Mouse (Mus musculus) forebrain, postnatal 0 days (tissue): Measurements from ENCODE around the gene Inpp5b. TPM values are rescaled to one million over a fixed set of nuclear protein-coding genes. Genes with fewer than 3 reads are reported as not detected.

Experiments used
- ATAC-seq: fragments of 200-750 bp; cut with Nextera tagmentation; 2 replicates; pipeline ENCODE4 v1.8.0; 2017; ENCODE audit warnings: mild to moderate bottlenecking, moderate library complexity
- DNase-seq: peaks from one replicate; pipeline ENCODE4 v3.0.0-alpha.2; 2015
- H3K27ac ChIP-seq: fragments of 300-500 bp; sonication (generic); 2 replicates; pipeline ENCODE4 v1.5.1; 2014; ENCODE audit warnings: low read depth, mild to moderate bottlenecking, antibody characterized with exemption, low read length, moderate library complexity, mixed read lengths
- H3K27me3 ChIP-seq: fragments of 300-500 bp; sonication (generic); 2 replicates; pipeline ENCODE4 v1.6.1; 2014; ENCODE audit warnings: mild to moderate bottlenecking, low read length, mixed read lengths; ENCODE audit not compliant: insufficient read depth
- H3K36me3 ChIP-seq: fragments of 300-500 bp; sonication (generic); 2 replicates; pipeline ENCODE4 v1.6.1; 2014; ENCODE audit warnings: mild to moderate bottlenecking, moderate library complexity; ENCODE audit not compliant: insufficient read depth
- H3K4me1 ChIP-seq: fragments of 300-500 bp; sonication (generic); 2 replicates; pipeline ENCODE4 v1.6.1; 2014; ENCODE audit warnings: antibody characterized with exemption; ENCODE audit not compliant: insufficient read depth
- H3K4me2 ChIP-seq: fragments of 300-500 bp; sonication (generic); 2 replicates; pipeline ENCODE4 v1.6.1; 2014; ENCODE audit warnings: low read depth, mild to moderate bottlenecking, moderate library complexity
- H3K4me3 ChIP-seq: fragments of 300-500 bp; sonication (generic); 2 replicates; pipeline ENCODE4 v1.5.1; 2014; ENCODE audit warnings: low read depth, low read length, mixed read lengths
- H3K9ac ChIP-seq: fragments of 300-500 bp; sonication (generic); 2 replicates; pipeline ENCODE4 v1.6.1; 2014; ENCODE audit warnings: mild to moderate bottlenecking
- H3K9me3 ChIP-seq: fragments of 300-500 bp; sonication (generic); 2 replicates; pipeline ENCODE4 v1.6.1; 2016; ENCODE audit warnings: low read length
- CTCF ChIP-seq: sonication (generic); IDR thresholded peaks from 2 replicates; pipeline ENCODE4 v1.5.1; 2016; ENCODE audit warnings: antibody characterized with exemption, control low read depth, low read depth
- WGBS: fragments of 180-500 bp; shearing (Covaris S2); extraction: QIAGEN DNeasy Blood & Tissue Kit; methylation state at CpG from one replicate; pipeline ENCODE4 v1.1.7; 2014; 5-methylcytosine and 5-hydroxymethylcytosine counted together
- polyA plus RNA-seq: library from polyadenylated mRNA; unstranded; fragments of >200 nt; fragmentation: Nextera tagmentation; extraction: Ambion mirVana; gene quantifications from 2 replicates; pipeline ENCODE4 v1.2.1, GENCODE M21; 2015
- total RNA-seq: library from RNA; depleted of rRNA; stranded (reverse); fragments of >200 nt; gene quantifications from 2 replicates; pipeline ENCODE4 v1.2.3, GENCODE M21; 2014

The Inpp5b gene
- total and polyA plus RNA-seq, 2 experiments from 2014 or later, result 11.2 to 21.7 TPM

GRCm38 (mm10) chr4:124700248-124700971 lies 41.2 kb upstream of the Inpp5b start, which contains the start of gene Fhl3:
TSS of gene Fhl3 (plus strand) at chr4:124700701.
- peak within 1 kb of the TSS; percentile 55 for H3K4me3 ChIP-seq
- WGBS, result under 1% methylated on average over 39 of the region's 59 CpGs

GRCm38 (mm10) chr4:124701052-124701845 lies 40.4 kb upstream of the Inpp5b start:
- Histone ChIP-seq H3K36me3 (no peaks in the 10 kb centered on the region), H3K4me3 (peak overlapping the region; percentile 55), H3K4me2 (peak overlapping the region; percentile 95), H3K4me1 (no peaks in the 10 kb centered on the region), H3K9ac (peak overlapping the region; percentile 51), H3K9me3 (no peaks in the 10 kb centered on the region), H3K27ac (no peak overlapping the region), H3K27me3 (no peaks in the 10 kb centered on the region; the same call in 1 of the 2 replicates)
- no peak for TF ChIP-seq CTCF
- 5% methylated on average over 22 of the region's 22 CpGs for WGBS
- DNase-seq, result peak; percentile 14
- peak; percentile 38 for ATAC-seq

More at GRCm38 (mm10) chr4:124700248-124700971, 41.2 kb upstream of the Inpp5b start, which contains the start of gene Fhl3:
- peak; percentile 13 for DNase-seq
- no peaks in the 10 kb centered on the region; the same call in 1 of the 2 replicates for H3K27me3 ChIP-seq
- H3K9ac ChIP-seq, result peak within 1 kb of the TSS; percentile 51
- peak; percentile 8; the same call in 1 of the 2 replicates for TF ChIP-seq CTCF
- ATAC-seq, result no peak
- H3K4me1 ChIP-seq, result no peaks in the 10 kb centered on the region
- no peaks in the 10 kb centered on the region for H3K9me3 ChIP-seq
- H3K4me2 ChIP-seq, result peak within 1 kb of the TSS; percentile 95
- H3K27ac ChIP-seq, result no peak within 1 kb of the TSS
- H3K36me3 ChIP-seq, result no peaks in the 10 kb centered on the region

GRCm38 (mm10) chr4:124701916-124702315 lies 39.7 kb upstream of the Inpp5b start:
- Histone ChIP-seq H3K4me1 (no peaks in the 10 kb centered on the region), H3K9ac (no peak overlapping the region), H3K4me2 (peak overlapping the region; percentile 95), H3K27me3 (no peaks in the 10 kb centered on the region; the same call in 1 of the 2 replicates), H3K27ac (no peak overlapping the region), H3K4me3 (no peak overlapping the region), H3K9me3 (no peaks in the 10 kb centered on the region), H3K36me3 (no peaks in the 10 kb centered on the region)
- 29% methylated on average over 3 of the region's 5 CpGs for WGBS
- DNase-seq (peak; percentile 50), ATAC-seq (peak; percentile 25; the same call in 1 of the 2 replicates)
- TF ChIP-seq CTCF, result no peak

GRCm38 (mm10) chr4:124703406-124703805 lies 38.2 kb upstream of the Inpp5b start:
- DNase-seq (no peak), ATAC-seq (no peak)
- no peak overlapping the region for H3K4me2 ChIP-seq
- no peak for TF ChIP-seq CTCF
- 45% methylated on average over 2 of the region's 2 CpGs for WGBS
- no peaks in the 10 kb centered on the region for H3K4me1 ChIP-seq
- no peaks in the 10 kb centered on the region for H3K9me3 ChIP-seq
- H3K4me3 ChIP-seq, result no peak overlapping the region
- H3K36me3 ChIP-seq, result no peaks in the 10 kb centered on the region
- no peak overlapping the region for H3K9ac ChIP-seq
- H3K27me3 ChIP-seq, result no peaks in the 10 kb centered on the region; the same call in 1 of the 2 replicates
- H3K27ac ChIP-seq, result no peak overlapping the region

GRCm38 (mm10) chr4:124703881-124704796 lies 37.5 kb upstream of the Inpp5b start:
- H3K27ac ChIP-seq, result 0 out of 2 replicates have a peak overlapping the region, but pooled peaks have one; percentile 9
- 9% methylated on average over 6 of the region's 6 CpGs for WGBS
- DNase-seq, result no peak

GRCm38 (mm10) chr4:124704797-124705474 lies 36.7 kb upstream of the Inpp5b start:
- H3K4me1 ChIP-seq, result 0 out of 2 replicates have a peak, but pooled peaks cover 8% of the 10 kb centered on the region
- no peak for TF ChIP-seq CTCF
- no peak overlapping the region for H3K4me2 ChIP-seq
- no peak for ATAC-seq
- DNase-seq, result no peak
- H3K9me3 ChIP-seq, result no peaks in the 10 kb centered on the region
- no peaks in the 10 kb centered on the region for H3K36me3 ChIP-seq
- H3K4me3 ChIP-seq, result no peak overlapping the region
- no peaks in the 10 kb centered on the region; the same call in 1 of the 2 replicates for H3K27me3 ChIP-seq
- no peak overlapping the region for H3K9ac ChIP-seq
- 17% methylated on average over 11 of the region's 11 CpGs for WGBS
- H3K27ac ChIP-seq, result no peak overlapping the region

More at GRCm38 (mm10) chr4:124703881-124704796, 37.5 kb upstream of the Inpp5b start:
- no peak overlapping the region for H3K9ac ChIP-seq
- ATAC-seq, result no peak
- no peak overlapping the region for H3K4me3 ChIP-seq
- no peaks in the 10 kb centered on the region; the same call in 1 of the 2 replicates for H3K27me3 ChIP-seq
- no peaks in the 10 kb centered on the region for H3K9me3 ChIP-seq
- H3K4me2 ChIP-seq, result no peak overlapping the region
- no peaks in the 10 kb centered on the region for H3K36me3 ChIP-seq
- 0 out of 2 replicates have a peak, but pooled peaks cover 4% of the 10 kb centered on the region for H3K4me1 ChIP-seq
- TF ChIP-seq CTCF, result no peak
